Mouse (Mus musculus): Measurements from ENCODE around the gene Tecr. TPM values are rescaled to one million over a fixed set of nuclear protein-coding genes. Genes with fewer than 3 reads are reported as not detected.

The Tecr gene
- polyA plus RNA-seq, 1 experiment from 2014 or later: 468 TPM

DNA sequence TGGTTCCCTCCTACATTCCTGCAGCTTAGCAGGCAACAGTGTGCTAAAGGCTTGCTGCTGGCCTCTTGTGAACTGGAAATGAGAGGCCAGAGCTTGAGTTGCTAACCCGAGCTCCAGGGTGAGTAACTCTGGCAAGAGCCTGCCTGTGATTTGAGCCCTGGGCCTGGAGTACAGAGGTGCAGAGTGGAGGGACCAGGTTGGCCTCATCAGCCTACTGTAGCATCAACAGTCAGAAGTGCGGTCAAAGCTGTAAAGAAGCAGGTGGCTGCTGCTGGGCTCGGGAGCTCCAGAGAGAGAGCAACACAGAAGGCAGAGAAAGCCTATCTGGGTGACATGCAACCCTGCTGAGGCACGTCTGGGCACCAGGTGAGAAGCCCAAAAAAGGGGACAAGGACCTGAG is 38.6 kb downstream of the Tecr start:
- Histone ChIP-seq H3K27me3 (replicated peaks; ENCODE audit: control insufficient read depth, insufficient read depth, low read length) (no peaks in the 10 kb centered on the region), H3K9me3 (ENCODE audit: control insufficient read depth, low read length) (no peaks in the 10 kb centered on the region), H3K4me3 (ENCODE audit: low read depth, low read length) (no peak overlapping the region), H3K4me1 (replicated peaks; ENCODE audit: control insufficient read depth, insufficient read depth, low read length) (peaks cover 11% of the 10 kb centered on the region), H3K4me2 (no peak overlapping the region), H3K36me3 (ENCODE audit: control insufficient read depth, insufficient read depth, low read length) (peaks cover 19% of the 10 kb centered on the region), H3K9ac (ENCODE audit: low read depth, low read length) (no peak overlapping the region), H3K27ac (ENCODE audit: low read depth, low read length) (no peak overlapping the region)
- ATAC-seq (replicated peaks; ENCODE audit: low FRiP score): no peak
- 79% methylated on average over 4 of the region's 4 CpGs for WGBS
- DNase-seq (ENCODE audit: low spot score): no peak

DNA sequence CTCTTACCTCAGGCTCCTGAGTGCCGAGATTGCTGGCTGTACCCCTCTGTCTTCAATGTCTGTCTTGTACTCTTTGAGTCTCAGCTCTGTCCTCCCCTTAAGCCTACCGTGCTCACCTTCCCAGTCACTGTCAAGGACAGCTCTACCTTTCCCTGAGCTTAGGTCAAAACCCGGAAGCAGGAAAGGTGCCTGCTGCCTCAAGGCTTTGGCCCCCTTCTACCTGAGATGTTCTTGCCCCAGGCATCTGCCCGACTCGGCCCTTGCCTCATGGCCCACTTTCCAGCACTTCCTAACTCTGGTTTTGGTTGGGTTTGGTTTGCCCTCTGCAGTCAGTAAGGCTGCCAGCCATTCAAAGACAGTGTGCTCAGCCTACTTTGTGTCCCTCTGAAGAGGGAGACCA is 39.0 kb downstream of the Tecr start:
- H3K27ac ChIP-seq (ENCODE audit: low read depth, low read length): no peak overlapping the region
- 81% methylated on average over 5 of the region's 5 CpGs for WGBS

DNA sequence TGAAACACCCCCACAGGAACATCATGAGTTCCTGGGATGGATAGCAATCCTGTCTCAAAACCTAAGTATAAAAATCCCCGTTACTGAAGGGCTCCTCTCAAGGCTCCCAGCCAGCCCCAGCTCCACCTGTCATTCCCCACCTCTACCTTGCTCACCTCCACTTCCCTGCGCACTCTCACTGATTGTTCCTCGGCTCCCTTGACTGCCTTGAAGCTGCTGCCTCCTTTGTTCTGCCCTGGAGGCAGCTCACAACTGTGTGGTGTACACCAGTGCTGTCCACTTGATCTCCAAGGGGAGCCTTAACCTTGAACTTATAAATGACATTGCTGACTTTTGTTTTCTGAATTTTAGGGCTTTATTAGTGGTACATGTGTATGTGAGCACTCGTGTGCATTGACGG is 39.6 kb downstream of the Tecr start:
- Histone ChIP-seq H3K36me3 (ENCODE audit: control insufficient read depth, insufficient read depth, low read length) (peaks cover 17% of the 10 kb centered on the region), H3K4me1 (replicated peaks; ENCODE audit: control insufficient read depth, insufficient read depth, low read length) (peaks cover 14% of the 10 kb centered on the region), H3K9ac (ENCODE audit: low read depth, low read length) (no peak overlapping the region; the same call in 1 of the 2 replicates), H3K4me3 (ENCODE audit: low read depth, low read length) (no peak overlapping the region; the same call in 1 of the 2 replicates), H3K27ac (ENCODE audit: low read depth, low read length) (no peak overlapping the region), H3K4me2 (peak overlapping the region; percentile 87), H3K27me3 (replicated peaks; ENCODE audit: control insufficient read depth, insufficient read depth, low read length) (no peaks in the 10 kb centered on the region), H3K9me3 (ENCODE audit: control insufficient read depth, low read length) (no peaks in the 10 kb centered on the region)
- DNase-seq (ENCODE audit: low spot score) (no peak), ATAC-seq (replicated peaks; ENCODE audit: low FRiP score) (no peak)
- 77% methylated on average over 5 of the region's 5 CpGs for WGBS

More for the DNA sequence above, 39.0 kb downstream of the Tecr start:
- no peak for DNase-seq (ENCODE audit: low spot score)
- no peak overlapping the region for H3K4me3 ChIP-seq (ENCODE audit: low read depth, low read length)
- peaks cover 11% of the 10 kb centered on the region for H3K4me1 ChIP-seq (replicated peaks; ENCODE audit: control insufficient read depth, insufficient read depth, low read length)
- peaks cover 19% of the 10 kb centered on the region for H3K36me3 ChIP-seq (ENCODE audit: control insufficient read depth, insufficient read depth, low read length)
- H3K4me2 ChIP-seq: no peak overlapping the region
- no peak for ATAC-seq (replicated peaks; ENCODE audit: low FRiP score)
- no peak overlapping the region for H3K9ac ChIP-seq (ENCODE audit: low read depth, low read length)
- no peaks in the 10 kb centered on the region for H3K27me3 ChIP-seq (replicated peaks; ENCODE audit: control insufficient read depth, insufficient read depth, low read length)
- H3K9me3 ChIP-seq (ENCODE audit: control insufficient read depth, low read length): no peaks in the 10 kb centered on the region

DNA sequence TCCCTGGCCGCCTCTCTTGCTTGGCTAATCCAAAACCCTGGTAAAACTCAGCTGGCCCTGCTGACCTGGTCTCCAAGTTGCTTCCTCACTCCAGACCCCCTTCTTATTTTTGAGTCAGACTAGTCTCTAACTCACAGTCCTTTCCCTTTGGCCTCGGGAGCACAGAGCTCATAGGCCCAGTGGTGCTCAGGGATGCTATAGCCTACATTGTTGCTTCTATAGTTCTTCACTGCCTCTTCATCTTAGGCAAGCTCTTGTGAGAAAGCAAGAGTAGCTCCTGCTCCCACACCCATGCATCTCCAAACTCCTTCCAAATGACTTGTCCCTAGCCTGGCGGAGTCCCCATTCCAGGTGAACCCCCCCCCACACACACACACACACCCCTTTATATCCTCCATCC is 40.1 kb downstream of the Tecr start:
- H3K4me1 ChIP-seq (replicated peaks; ENCODE audit: control insufficient read depth, insufficient read depth, low read length): peaks cover 17% of the 10 kb centered on the region
- H3K9me3 ChIP-seq (ENCODE audit: control insufficient read depth, low read length): no peaks in the 10 kb centered on the region
- ATAC-seq (replicated peaks; ENCODE audit: low FRiP score) (no peak), DNase-seq (ENCODE audit: low spot score) (no peak)
- WGBS: 62% methylated on average over 3 of the region's 3 CpGs
- no peak overlapping the region for H3K27ac ChIP-seq (ENCODE audit: low read depth, low read length)
- H3K4me3 ChIP-seq (ENCODE audit: low read depth, low read length): peak overlapping the region; percentile 75
- H3K27me3 ChIP-seq (replicated peaks; ENCODE audit: control insufficient read depth, insufficient read depth, low read length): no peaks in the 10 kb centered on the region
- peaks cover 13% of the 10 kb centered on the region for H3K36me3 ChIP-seq (ENCODE audit: control insufficient read depth, insufficient read depth, low read length)
- peak overlapping the region; percentile 87 for H3K4me2 ChIP-seq
- H3K9ac ChIP-seq (ENCODE audit: low read depth, low read length): peak overlapping the region; percentile 83

DNA sequence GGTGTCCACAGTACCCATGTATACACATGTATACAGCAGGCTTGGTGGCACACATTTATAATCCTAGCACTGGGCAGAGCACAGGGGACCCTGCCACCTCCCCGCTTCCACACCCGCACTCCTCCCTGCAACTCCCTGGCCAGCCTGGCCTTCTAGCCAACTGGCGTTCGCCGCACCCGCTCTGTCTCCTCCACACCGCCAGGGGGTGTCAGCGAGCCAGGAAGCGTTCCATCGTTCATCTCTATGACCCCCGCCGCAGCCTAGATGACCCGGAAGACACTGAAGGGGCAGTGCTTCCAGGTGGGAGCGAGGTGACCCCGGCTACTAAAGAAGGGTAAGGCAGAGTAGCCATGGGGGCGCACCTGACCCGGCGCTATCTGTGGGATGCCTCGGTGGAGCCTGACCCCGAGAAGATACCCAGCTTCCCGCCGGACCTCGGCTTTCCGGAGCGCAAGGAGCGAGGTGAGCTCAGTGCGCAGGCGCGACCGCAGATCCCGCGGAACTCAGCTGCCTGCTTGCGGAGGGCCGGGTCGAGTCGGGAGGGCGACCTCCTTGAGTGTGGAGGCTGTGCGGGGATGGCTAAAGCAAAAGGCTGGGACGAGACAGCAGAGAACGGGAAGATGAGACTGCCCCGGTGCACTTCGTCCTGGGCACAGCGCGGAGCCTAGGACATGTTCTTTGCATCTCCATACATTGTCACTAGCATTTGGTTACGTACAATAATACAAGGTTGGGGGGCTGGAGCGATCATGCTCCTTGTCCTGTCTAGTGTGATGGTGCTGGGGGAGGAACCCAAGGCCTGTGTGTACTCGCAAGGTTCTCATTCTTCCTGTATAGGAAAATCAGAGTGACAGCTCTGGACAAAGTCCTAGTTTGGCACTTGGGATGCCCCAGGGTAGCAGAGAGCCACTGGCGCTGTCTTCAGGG is 41.0 kb downstream of the Tecr start, which contains the start of gene Ndufb7:
Gene Ndufb7, plus strand, starts transcription at position 203 of the 927 bp plus-strand sequence.
- peaks cover 21% of the 10 kb centered on the region for H3K4me1 ChIP-seq (replicated peaks; ENCODE audit: control insufficient read depth, insufficient read depth, low read length)
- H3K4me3 ChIP-seq (ENCODE audit: low read depth, low read length): peak within 1 kb of the TSS; percentile 75
- H3K9ac ChIP-seq (ENCODE audit: low read depth, low read length): peak within 1 kb of the TSS; percentile 83
- ATAC-seq (replicated peaks; ENCODE audit: low FRiP score) (peak; percentile 78), DNase-seq (ENCODE audit: low spot score) (peak; percentile 95)
- WGBS: 1% methylated on average over 48 of the region's 48 CpGs
- H3K27ac ChIP-seq (ENCODE audit: low read depth, low read length): peak within 1 kb of the TSS; percentile 79
- no peaks in the 10 kb centered on the region for H3K9me3 ChIP-seq (ENCODE audit: control insufficient read depth, low read length)
- peaks cover 12% of the 10 kb centered on the region for H3K36me3 ChIP-seq (ENCODE audit: control insufficient read depth, insufficient read depth, low read length)
- H3K27me3 ChIP-seq (replicated peaks; ENCODE audit: control insufficient read depth, insufficient read depth, low read length): no peaks in the 10 kb centered on the region
- H3K4me2 ChIP-seq: peak within 1 kb of the TSS; percentile 87

DNA sequence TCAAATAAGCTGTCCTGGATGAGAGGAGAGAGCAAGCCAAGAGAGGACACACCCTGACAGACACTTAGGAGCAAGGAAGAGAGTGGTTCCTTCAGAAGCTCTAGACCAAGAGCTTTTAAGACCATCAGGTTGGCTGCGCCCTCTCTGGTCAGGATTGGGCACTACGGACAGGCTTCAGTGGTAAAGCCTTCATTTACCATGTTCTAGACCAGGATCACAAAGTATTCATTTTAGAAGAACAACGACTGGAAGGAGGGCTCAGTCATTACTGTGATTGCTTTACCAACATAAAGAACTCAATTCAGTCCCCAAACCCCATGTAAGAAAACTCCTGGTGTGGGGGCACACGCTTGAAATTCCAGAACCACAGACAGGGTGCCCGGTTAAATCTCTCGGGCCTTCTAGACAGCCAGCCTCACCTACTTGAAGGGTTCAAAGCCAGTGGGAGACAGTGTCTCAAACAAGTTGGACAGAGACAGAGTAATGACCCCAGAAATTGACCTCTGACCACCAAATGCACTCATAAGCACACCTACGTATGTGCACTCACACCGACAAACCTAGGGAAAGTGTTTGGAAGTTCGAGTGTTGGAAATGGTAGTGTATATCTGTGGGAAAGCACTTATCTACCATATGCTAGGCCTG is 41.9 kb downstream of the Tecr start:
- H3K36me3 ChIP-seq (ENCODE audit: control insufficient read depth, insufficient read depth, low read length): peaks cover 5% of the 10 kb centered on the region
- no peaks in the 10 kb centered on the region for H3K9me3 ChIP-seq (ENCODE audit: control insufficient read depth, low read length)
- H3K9ac ChIP-seq (ENCODE audit: low read depth, low read length): peak overlapping the region; percentile 31
- DNase-seq (ENCODE audit: low spot score) (no peak), ATAC-seq (replicated peaks; ENCODE audit: low FRiP score) (peak; percentile 44)
- peak overlapping the region; percentile 87; the same call in 1 of the 2 replicates for H3K4me2 ChIP-seq
- no peaks in the 10 kb centered on the region for H3K27me3 ChIP-seq (replicated peaks; ENCODE audit: control insufficient read depth, insufficient read depth, low read length)
- H3K27ac ChIP-seq (ENCODE audit: low read depth, low read length): peak overlapping the region; percentile 15; the same call in 1 of the 2 replicates
- 73% methylated on average over 9 of the region's 9 CpGs for WGBS
- peaks cover 21% of the 10 kb centered on the region for H3K4me1 ChIP-seq (replicated peaks; ENCODE audit: control insufficient read depth, insufficient read depth, low read length)
- no peak overlapping the region; the same call in 1 of the 2 replicates for H3K4me3 ChIP-seq (ENCODE audit: low read depth, low read length)

DNA sequence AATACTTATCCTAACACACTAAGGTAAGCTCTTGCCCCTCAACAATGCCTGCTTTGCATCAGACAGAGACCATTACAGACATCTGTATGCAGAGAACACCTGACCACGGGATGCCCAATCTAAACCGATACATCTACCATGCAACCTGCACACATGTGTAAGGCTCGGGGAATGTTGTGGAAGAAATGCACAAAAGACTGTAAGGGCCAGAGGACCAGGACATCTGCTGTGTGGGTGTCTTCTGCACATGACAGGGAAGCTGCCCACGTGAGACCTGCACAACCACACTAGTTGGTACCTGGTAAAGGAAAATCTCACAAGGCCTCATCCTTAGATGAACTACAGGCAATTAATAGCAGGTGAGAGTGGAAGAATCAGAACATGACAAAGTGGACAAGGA is 44.5 kb downstream of the Tecr start:
- Histone ChIP-seq H3K4me3 (ENCODE audit: low read depth, low read length) (no peak overlapping the region), H3K4me1 (replicated peaks; ENCODE audit: control insufficient read depth, insufficient read depth, low read length) (peaks cover 20% of the 10 kb centered on the region), H3K9me3 (ENCODE audit: control insufficient read depth, low read length) (no peaks in the 10 kb centered on the region), H3K27ac (ENCODE audit: low read depth, low read length) (peak overlapping the region; percentile 44; the same call in 1 of the 2 replicates), H3K36me3 (ENCODE audit: control insufficient read depth, insufficient read depth, low read length) (no peaks in the 10 kb centered on the region), H3K27me3 (replicated peaks; ENCODE audit: control insufficient read depth, insufficient read depth, low read length) (no peaks in the 10 kb centered on the region), H3K4me2 (peak overlapping the region; percentile 39; the same call in 1 of the 2 replicates), H3K9ac (ENCODE audit: low read depth, low read length) (no peak overlapping the region)
- DNase-seq (ENCODE audit: low spot score) (no peak), ATAC-seq (replicated peaks; ENCODE audit: low FRiP score) (no peak)
- 77% methylated on average over 4 of the region's 4 CpGs for WGBS

DNA sequence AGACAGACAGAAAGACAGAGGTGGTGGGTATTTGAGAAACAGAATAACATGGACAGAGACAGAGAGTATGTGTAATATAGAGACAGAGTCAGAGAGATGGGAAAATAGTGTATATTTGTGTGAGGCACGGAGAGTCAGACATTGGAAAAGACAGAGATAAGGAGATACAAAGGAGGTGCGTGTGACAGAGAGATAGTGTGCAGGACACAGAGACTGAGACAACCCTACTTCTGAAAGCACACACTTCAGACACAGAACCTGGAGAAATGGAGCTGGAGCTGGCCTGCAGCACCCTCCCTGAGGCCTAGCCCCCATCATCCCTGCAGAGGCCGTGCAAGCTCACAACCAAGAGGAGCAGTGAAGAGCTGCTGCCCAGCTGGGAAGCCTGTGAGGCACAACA is 45.1 kb downstream of the Tecr start:
- Histone ChIP-seq H3K27me3 (replicated peaks; ENCODE audit: control insufficient read depth, insufficient read depth, low read length) (no peaks in the 10 kb centered on the region), H3K4me1 (replicated peaks; ENCODE audit: control insufficient read depth, insufficient read depth, low read length) (peaks cover 16% of the 10 kb centered on the region), H3K27ac (ENCODE audit: low read depth, low read length) (peak overlapping the region; percentile 44), H3K4me3 (ENCODE audit: low read depth, low read length) (no peak overlapping the region), H3K9me3 (ENCODE audit: control insufficient read depth, low read length) (no peaks in the 10 kb centered on the region), H3K9ac (ENCODE audit: low read depth, low read length) (0 out of 2 replicates have a peak overlapping the region, but pooled peaks have one; percentile 15), H3K4me2 (peak overlapping the region; percentile 39), H3K36me3 (ENCODE audit: control insufficient read depth, insufficient read depth, low read length) (no peaks in the 10 kb centered on the region)
- WGBS: 46% methylated on average over 3 of the region's 3 CpGs
- DNase-seq (ENCODE audit: low spot score) (no peak), ATAC-seq (replicated peaks; ENCODE audit: low FRiP score) (peak; percentile 73)

Data from liver, embryonic 11.5 days (tissue).